Mouse (Mus musculus) left cerebral cortex, adult 18-20 months (tissue): ENCODE measurements around the gene Sorbs1. TPM values are rescaled to one million over a fixed set of nuclear protein-coding genes. Genes with fewer than 3 reads are reported as not detected.

Source experiments
- DNase-seq, 2 experiments: peaks; one replicate each; pipeline ENCODE4 v3.0.0; 2021 to 2022; ENCODE audit warnings: low spot score in 2 of 2, mixed read lengths in 1 of 2
- total RNA-seq, 2 experiments: library from RNA; stranded (reverse); gene quantifications; 2 replicates each; pipeline ENCODE4 v1.2.3; 2021

Sorbs1 gene
- total RNA-seq, 2 experiments from 2014 or later = 144 to 149 TPM

- DNase-seq = no peak
Measured at GRCm38 (mm10) chr19:40411379-40411813, 102.2 kb downstream of the Sorbs1 start.

GRCm38 (mm10) chr19:40410511-40410910 lies 103.1 kb downstream of the Sorbs1 start:
- no peak for DNase-seq

GRCm38 (mm10) chr19:40410109-40410508 lies 103.5 kb downstream of the Sorbs1 start:
- DNase-seq = no peak

- no peak for DNase-seq
Measured at GRCm38 (mm10) chr19:40409500-40410035, 104.0 kb downstream of the Sorbs1 start.

- no peak for DNase-seq
Measured at GRCm38 (mm10) chr19:40407186-40407585, 106.4 kb downstream of the Sorbs1 start.

- no peak for DNase-seq
Measured at GRCm38 (mm10) chr19:40406661-40407060, 106.9 kb downstream of the Sorbs1 start.

GRCm38 (mm10) chr19:40405808-40406207 lies 107.8 kb downstream of the Sorbs1 start:
- no peak for DNase-seq

GRCm38 (mm10) chr19:40404582-40404981 lies 109.0 kb downstream of the Sorbs1 start:
- DNase-seq = no peak

GRCm38 (mm10) chr19:40403999-40404398 lies 109.6 kb downstream of the Sorbs1 start:
- no peak for DNase-seq

- DNase-seq = no peak
Measured at GRCm38 (mm10) chr19:40402155-40402963, 111.2 kb downstream of the Sorbs1 start.

GRCm38 (mm10) chr19:40401213-40401612 lies 112.4 kb downstream of the Sorbs1 start:
- no peak for DNase-seq

- DNase-seq = no peak
Measured at GRCm38 (mm10) chr19:40400426-40401030, 113.1 kb downstream of the Sorbs1 start.

GRCm38 (mm10) chr19:40395757-40396661 lies 117.6 kb downstream of the Sorbs1 start:
- no peak for DNase-seq

- DNase-seq = no peak
Measured at GRCm38 (mm10) chr19:40395321-40395695, 118.3 kb downstream of the Sorbs1 start.

GRCm38 (mm10) chr19:40394555-40395320 lies 118.8 kb downstream of the Sorbs1 start:
- no peak for DNase-seq

- DNase-seq = no peak
Measured at GRCm38 (mm10) chr19:40392795-40393392, 120.7 kb downstream of the Sorbs1 start.

- DNase-seq = peak; percentile 81 to 85
Measured at GRCm38 (mm10) chr19:40391469-40391868, 122.1 kb downstream of the Sorbs1 start.

GRCm38 (mm10) chr19:40386916-40387315 lies 126.7 kb downstream of the Sorbs1 start:
- DNase-seq = no peak

GRCm38 (mm10) chr19:40385334-40385733 lies 128.2 kb downstream of the Sorbs1 start:
- no peak for DNase-seq

GRCm38 (mm10) chr19:40383931-40384330 lies 129.6 kb downstream of the Sorbs1 start:
- no peak for DNase-seq
